Mouse (Mus musculus) cortical plate, adult 2 months (tissue): Measurements from ENCODE around the gene Clasp2.

Source experiments
- CTCF ChIP-seq: fragments of 200-500 bp; IDR thresholded peaks from 2 replicates; pipeline ENCODE4 v1.5.1; 2011; ENCODE audit warnings: mild to moderate bottlenecking, control low read depth, low read length; ENCODE audit not compliant: insufficient read depth; ENCODE audit errors: extremely low read depth
- POLR2A ChIP-seq: fragments of 200-500 bp; IDR thresholded peaks from 2 replicates; pipeline ENCODE4 v1.6.1; 2011; ENCODE audit warnings: mild to moderate bottlenecking, low read length, control low read depth; ENCODE audit not compliant: insufficient read depth; ENCODE audit errors: extremely low read depth

DNA sequence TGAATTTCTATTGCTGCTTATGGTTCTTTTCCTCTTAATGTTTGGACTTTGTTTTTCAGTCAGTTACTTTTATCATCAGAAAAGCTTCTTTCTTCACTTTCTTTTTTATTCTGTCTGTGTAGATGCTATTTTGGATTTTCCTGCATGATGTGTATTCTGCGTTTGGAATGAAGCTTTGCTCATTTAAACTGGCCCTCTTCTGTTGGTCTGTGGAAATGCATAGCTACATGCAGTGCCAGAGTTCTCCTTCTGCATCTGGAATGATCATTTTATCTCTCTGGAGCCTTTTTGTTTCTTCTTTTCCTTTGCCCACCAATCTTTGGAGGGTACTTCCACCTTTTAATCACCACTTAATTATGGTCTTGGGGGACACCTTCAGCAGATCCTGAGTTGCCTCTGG, 80.9 kb downstream of the Clasp2 start:
- TF ChIP-seq CTCF (peak; percentile 32; the same call in 1 of the 2 replicates), POLR2A (no peak)
